28 mouse cellular contexts compared by ENCODE assay signal in the genomic region with DNA sequence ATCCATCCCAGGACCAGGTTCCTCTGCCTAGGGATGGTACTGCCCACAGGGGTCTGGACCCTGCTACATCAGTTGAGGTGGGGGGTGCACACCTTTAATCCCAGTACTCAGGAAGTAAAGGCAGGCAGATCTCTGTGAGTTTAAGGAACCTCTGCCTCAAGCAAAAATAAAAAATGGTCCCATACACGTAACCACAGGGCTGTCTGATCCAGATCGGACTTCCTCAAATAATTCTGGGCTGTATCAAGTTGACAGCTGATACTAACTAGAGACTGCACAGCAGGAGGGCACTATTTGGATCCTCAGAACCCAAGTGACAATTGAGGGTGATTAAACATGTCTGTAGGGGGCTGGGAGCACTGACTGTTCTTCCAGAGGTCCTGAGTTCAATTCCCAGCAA. TPM values are rescaled to one million over a fixed set of nuclear protein-coding genes. Genes with fewer than 3 reads are reported as not detected.
DNase-seq lines count a peak whose midpoint lies in the region; ATAC-seq and TF ChIP-seq lines count a peak whose summit lies in the region.
"Had no signal": no experiment of that assay in that cellular context is flagged by ENCODE, and none has a peak within 500 bp of the region (broad histone marks: within the 10 kb centered on the region; RNA-seq: fewer than 3 reads in every experiment).

No protein-coding gene starts in this region.

- peaks cover 0 to 8% of the 10 kb centered on the region in 2 experiments; a peak in 1 of 4 replicates for H3K4me1 ChIP-seq in MEL (ENCODE audit: control insufficient read depth in 1 of 2, insufficient read depth in 2 of 2, low read length in 2 of 2)

- H3K36me3 ChIP-seq in MEL (ENCODE audit: control insufficient read depth in 1 of 2, insufficient read depth in 2 of 2, low read length in 2 of 2), result no peaks in the 10 kb centered on the region
- H3K36me3 ChIP-seq: embryonic facial prominence, embryonic 10.5 days; embryonic facial prominence, embryonic 13.5 days; forebrain, embryonic 12.5 days; forebrain, embryonic 15.5 days; hindbrain, embryonic 10.5 days had no signal

- TF ChIP-seq RAD21 in MEL (IDR thresholded peaks at IDR 0.05; ENCODE audit: low read depth, low read length), result no peak

- H3K27me3 ChIP-seq in MEL (ENCODE audit: control insufficient read depth in 1 of 2, insufficient read depth in 2 of 2, low read length in 2 of 2), result no peaks in the 10 kb centered on the region
- H3K27me3 ChIP-seq: embryonic facial prominence, embryonic 13.5 days; forebrain, embryonic 12.5 days; forebrain, embryonic 15.5 days; Patski had no signal

- no peaks in the 10 kb centered on the region for H3K9me3 ChIP-seq in MEL (replicated peaks; ENCODE audit: insufficient read depth, low read length)
- H3K9me3 ChIP-seq: embryonic facial prominence, embryonic 10.5 days; embryonic facial prominence, embryonic 13.5 days; forebrain, embryonic 12.5 days; forebrain, embryonic 15.5 days had no signal

- H3K4me3 ChIP-seq in MEL (ENCODE audit: control insufficient read depth in 1 of 2, insufficient read depth in 1 of 2, low read depth in 2 of 2, low read length in 2 of 2), result no peak overlapping the region
- H3K4me3 ChIP-seq: embryonic facial prominence, embryonic 10.5 days; embryonic facial prominence, embryonic 13.5 days; erythroblast, embryonic 14.5 days; forebrain, embryonic 12.5 days; forebrain, embryonic 15.5 days; hindbrain, embryonic 10.5 days had no signal

- TF ChIP-seq CTCF in MEL (IDR thresholded peaks at IDR 0.05 in 2 of 3, conservative IDR thresholded peaks at IDR 0.05 in 1 of 3; ENCODE audit: control insufficient read depth in 1 of 3, insufficient read depth in 1 of 3, low read depth in 2 of 3, low read length in 3 of 3, poor library complexity in 1 of 3, severe bottlenecking in 1 of 3), result no peak

- H3K27ac ChIP-seq in MEL (ENCODE audit: control insufficient read depth, low read depth, low read length), result no peak overlapping the region
- H3K27ac ChIP-seq: embryonic facial prominence, embryonic 10.5 days; embryonic facial prominence, embryonic 13.5 days; forebrain, embryonic 12.5 days; forebrain, embryonic 15.5 days; hindbrain, embryonic 10.5 days; hindbrain, embryonic 14.5 days; hindbrain, postnatal 0 days had no signal

- TF ChIP-seq EP300 in MEL (IDR thresholded peaks at IDR 0.05; ENCODE audit: low read depth in 1 of 2, low read length in 2 of 2), result peak in 1 of 2 experiments; percentile 25; a peak in 1 of 4 replicates

- peak; percentile 64 for ATAC-seq in granulocyte monocyte progenitor cell, adult 5-6 weeks (replicated peaks; ENCODE audit: poor library complexity, severe bottlenecking)
- ATAC-seq in megakaryocyte progenitor cell, adult 5-6 weeks (replicated peaks; ENCODE audit: poor library complexity), result peak; percentile 30; the same call in 1 of the 2 replicates
- ATAC-seq: CD4-positive, CD25-positive, alpha-beta regulatory T cell, adult 4 months; forebrain, embryonic 15.5 days; hindbrain, postnatal 0 days; inflammation-experienced regulatory T-cells, adult 6 months; intestine, embryonic 16.5 days; Patski had no signal

- H3K79me2 ChIP-seq in MEL (ENCODE audit: control insufficient read depth, insufficient read depth, low read length, poor library complexity), result no peaks in the 10 kb centered on the region

- no peak for TF ChIP-seq POLR2A in MEL (IDR thresholded peaks at IDR 0.05; ENCODE audit: control insufficient read depth in 1 of 2, insufficient read depth in 1 of 2, low read depth in 1 of 2, low read length in 2 of 2, poor library complexity in 1 of 2)

- H3K9ac ChIP-seq in MEL (ENCODE audit: control insufficient read depth, low read depth, low read length, poor library complexity, severe bottlenecking), result no peak overlapping the region
- H3K9ac ChIP-seq: embryonic facial prominence, embryonic 13.5 days; forebrain, embryonic 12.5 days; forebrain, embryonic 15.5 days; hindbrain, embryonic 14.5 days had no signal

- peak; percentile 62 for DNase-seq in MEL (ENCODE audit: low read depth, low spot score)
- no peak for DNase-seq in lung, postnatal 10 days
- DNase-seq in cerebellum, adult 8-10 months, result no peak
- no peak for DNase-seq in right cerebral cortex, postnatal 25 days
- DNase-seq: adrenal gland, adult 2 months; adrenal gland, postnatal 25 days; cerebellum, adult 11-12 months; cerebellum, adult 9-10 months; cerebellum, postnatal 14 days; embryo, embryonic 11 days; gastrocnemius, postnatal 10 days; gastrocnemius, postnatal 36 days; heart, adult 11 months; kidney, adult 18-20 months had no signal

TF ChIP-seq in MEL, 35 proteins besides CTCF, POLR2A, EP300 and RAD21:
- TF ChIP-seq CHD1 (IDR thresholded peaks at IDR 0.05; ENCODE audit: low read depth, low read length), result no peak
- no peak for TF ChIP-seq MAFK (IDR thresholded peaks at IDR 0.05; ENCODE audit: borderline replicate concordance, low read depth, low read length)
- no peak for TF ChIP-seq POLR2AphosphoS2 (IDR thresholded peaks at IDR 0.05; ENCODE audit: low read length)
- TF ChIP-seq RCOR1 (IDR thresholded peaks at IDR 0.05; ENCODE audit: low read depth, low read length), result peak; percentile 35; the same call in 1 of the 2 replicates
- TF ChIP-seq TBP (IDR thresholded peaks at IDR 0.05; ENCODE audit: low read depth, low read length), result no peak

RNA-seq across cellular contexts. Expression of a gene that starts 7.4 kb away (rescaled TPM):
- total RNA-seq in MEL (2012; rRNA removed), result 40.3 and 40.4 TPM in 2 replicates
- 10 to 100 TPM in 1 of 2 experiments, not detected in 1; 64.4 TPM for polyA plus RNA-seq in MEL (2012; ENCODE audit: insufficient read depth in 1 of 2, insufficient read length in 2 of 2, low read depth in 1 of 2, low replicate concordance in 2 of 2, missing spikeins in 1 of 2)
- 26.7 and 34.3 TPM in 2 replicates for total RNA-seq in granulocyte monocyte progenitor cell, adult 5-6 weeks (2014; fragmentation: Nextera tagmentation)
- total RNA-seq in granulocyte monocyte progenitor cell, adult 5-6 weeks (2017), result 20.6 and 28.7 TPM in 2 replicates
- 12.7 and 21.3 TPM in 2 replicates for total RNA-seq in megakaryocyte progenitor cell, adult 5-6 weeks (2015)
- total RNA-seq in megakaryocyte progenitor cell, adult 5-6 weeks (2017), result 25.2 and 36.5 TPM in 2 replicates

RNA-seq across cellular contexts. Expression of a gene that starts 44.8 kb away (rescaled TPM):
- 4.2 and 4.9 TPM in 2 replicates for total RNA-seq in MEL (2012; rRNA removed)
- 10 to 100 TPM in 1 of 2 experiments, not detected in 1; 29.1 TPM for polyA plus RNA-seq in MEL (2012; ENCODE audit: insufficient read depth in 1 of 2, insufficient read length in 2 of 2, low read depth in 1 of 2, low replicate concordance in 2 of 2, missing spikeins in 1 of 2)
- total RNA-seq in granulocyte monocyte progenitor cell, adult 5-6 weeks (2014; fragmentation: Nextera tagmentation), result 14.1 and 19.1 TPM in 2 replicates
- total RNA-seq in granulocyte monocyte progenitor cell, adult 5-6 weeks (2017), result 4.3 and 8.2 TPM in 2 replicates
- 14.2 and 17.1 TPM in 2 replicates for total RNA-seq in megakaryocyte progenitor cell, adult 5-6 weeks (2015)
- total RNA-seq in megakaryocyte progenitor cell, adult 5-6 weeks (2017), result 3.0 and 4.6 TPM in 2 replicates
